Mouse (Mus musculus): ENCODE data around the gene Ifit2. TPM values are rescaled to one million over a fixed set of nuclear protein-coding genes. Genes with fewer than 3 reads are reported as not detected.

Gene Ifit2
- polyA plus RNA-seq (2016; fragmentation: Nextera tagmentation; extraction: Ambion mirVana) = 2.9 and 3.1 TPM in 2 replicates

GRCm38 (mm10) chr19:34550534-34551223, at the start of gene Ifit2:
TSS of gene Ifit2 (plus strand) at chr19:34550694.
- Histone ChIP-seq H3K4me3 (peak within 1 kb of the TSS; percentile 60), H3K4me1 (peaks cover 15% of the 10 kb centered on the region; the same call in 1 of the 2 replicates), H3K36me3 (no peaks in the 10 kb centered on the region), H3K27ac (peak within 1 kb of the TSS; percentile 32; the same call in 1 of the 2 replicates), H3K9ac (peak within 1 kb of the TSS; percentile 46; the same call in 1 of the 2 replicates), H3K27me3 (replicated peaks) (peaks cover 2% of the 10 kb centered on the region; the same call in 1 of the 2 replicates), H3K9me3 (replicated peaks) (no peaks in the 10 kb centered on the region), H3K4me2 (peak within 1 kb of the TSS; percentile 75)
- ATAC-seq = peak; percentile 94
- under 1% methylated on average over 22 of the region's 22 CpGs for WGBS (ENCODE audit: insufficient replicate concordance)

DNA sequence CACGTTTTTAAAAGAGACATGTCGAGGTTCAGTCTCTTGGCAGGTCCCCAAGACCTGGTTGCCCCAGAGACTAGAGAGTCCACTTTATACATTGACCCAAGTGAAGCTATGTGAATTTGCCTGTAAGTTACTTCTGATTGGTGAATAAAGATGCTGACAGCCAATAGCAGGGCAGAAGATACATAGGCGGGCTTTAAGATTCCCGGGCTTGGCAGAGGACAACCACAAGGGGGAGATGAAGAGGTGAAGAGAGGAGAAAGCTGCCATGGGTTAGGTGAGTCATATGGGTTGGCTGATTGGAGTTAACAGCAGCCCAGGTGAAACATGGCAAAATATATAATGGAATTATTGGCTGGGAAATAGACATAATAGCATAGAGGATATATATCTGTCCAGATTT, 49.7 kb upstream of the Ifit2 start:
- H3K9me3 ChIP-seq (replicated peaks) = no peaks in the 10 kb centered on the region
- H3K4me1 ChIP-seq = no peaks in the 10 kb centered on the region
- WGBS (ENCODE audit: insufficient replicate concordance) = 30% methylated on average over 4 of the region's 4 CpGs
- peaks cover 10% of the 10 kb centered on the region; the same call in 1 of the 2 replicates for H3K36me3 ChIP-seq
- no peaks in the 10 kb centered on the region for H3K27me3 ChIP-seq (replicated peaks)
- no peak overlapping the region for H3K27ac ChIP-seq
- no peak overlapping the region for H3K4me2 ChIP-seq
- no peak overlapping the region for H3K4me3 ChIP-seq
- no peak overlapping the region for H3K9ac ChIP-seq
- ATAC-seq = peak; percentile 70

GRCm38 (mm10) chr19:34505161-34505721, 45.3 kb upstream of the Ifit2 start:
- 74% methylated on average over 12 of the region's 12 CpGs for WGBS (ENCODE audit: insufficient replicate concordance)
- no peak overlapping the region for H3K4me3 ChIP-seq
- H3K27ac ChIP-seq = no peak overlapping the region
- no peak for ATAC-seq
- no peak overlapping the region for H3K4me2 ChIP-seq
- no peak overlapping the region for H3K9ac ChIP-seq
- no peaks in the 10 kb centered on the region for H3K27me3 ChIP-seq (replicated peaks)
- peaks cover 41% of the 10 kb centered on the region for H3K36me3 ChIP-seq
- H3K9me3 ChIP-seq (replicated peaks) = no peaks in the 10 kb centered on the region
- no peaks in the 10 kb centered on the region for H3K4me1 ChIP-seq

GRCm38 (mm10) chr19:34510717-34511116, 39.8 kb upstream of the Ifit2 start:
- no peak overlapping the region for H3K27ac ChIP-seq
- no peaks in the 10 kb centered on the region for H3K27me3 ChIP-seq (replicated peaks)
- H3K4me1 ChIP-seq = no peaks in the 10 kb centered on the region
- no peak for ATAC-seq
- H3K4me2 ChIP-seq = no peak overlapping the region
- no peaks in the 10 kb centered on the region for H3K9me3 ChIP-seq (replicated peaks)
- WGBS (ENCODE audit: insufficient replicate concordance) = 76% methylated on average over 5 of the region's 5 CpGs
- H3K36me3 ChIP-seq = peaks cover 37% of the 10 kb centered on the region
- no peak overlapping the region for H3K4me3 ChIP-seq
- no peak overlapping the region for H3K9ac ChIP-seq

- Histone ChIP-seq H3K27ac (peak overlapping the region; percentile 54; the same call in 1 of the 2 replicates), H3K4me3 (no peak overlapping the region), H3K9me3 (replicated peaks) (no peaks in the 10 kb centered on the region), H3K4me2 (no peak overlapping the region), H3K27me3 (replicated peaks) (no peaks in the 10 kb centered on the region), H3K9ac (no peak overlapping the region), H3K4me1 (no peaks in the 10 kb centered on the region), H3K36me3 (peaks cover 29% of the 10 kb centered on the region)
- ATAC-seq = peak; percentile 83
- WGBS (ENCODE audit: insufficient replicate concordance) = 58% methylated on average over 8 of the region's 8 CpGs
These were observed 39.0 kb upstream of the Ifit2 start for GRCm38 (mm10) chr19:34511528-34511927.

- Histone ChIP-seq H3K9me3 (replicated peaks) (no peaks in the 10 kb centered on the region), H3K4me2 (no peak overlapping the region), H3K27me3 (replicated peaks) (no peaks in the 10 kb centered on the region), H3K36me3 (peaks cover 14% of the 10 kb centered on the region; the same call in 1 of the 2 replicates), H3K27ac (no peak overlapping the region), H3K4me1 (no peaks in the 10 kb centered on the region; the same call in 1 of the 2 replicates), H3K9ac (no peak overlapping the region), H3K4me3 (no peak overlapping the region)
- WGBS (ENCODE audit: insufficient replicate concordance) = 22% methylated on average over 3 of the region's 3 CpGs
- ATAC-seq = no peak
These were observed 34.8 kb upstream of the Ifit2 start for GRCm38 (mm10) chr19:34515681-34516080.

- 67% methylated on average over 2 of the region's 2 CpGs for WGBS (ENCODE audit: insufficient replicate concordance)
- Histone ChIP-seq H3K4me3 (no peak overlapping the region), H3K4me2 (no peak overlapping the region), H3K27ac (no peak overlapping the region), H3K9ac (no peak overlapping the region), H3K36me3 (peaks cover 15% of the 10 kb centered on the region; the same call in 1 of the 2 replicates), H3K4me1 (no peaks in the 10 kb centered on the region; the same call in 1 of the 2 replicates), H3K27me3 (replicated peaks) (no peaks in the 10 kb centered on the region), H3K9me3 (replicated peaks) (no peaks in the 10 kb centered on the region)
- no peak for ATAC-seq
These were observed 34.1 kb upstream of the Ifit2 start for GRCm38 (mm10) chr19:34516346-34516745.

DNA sequence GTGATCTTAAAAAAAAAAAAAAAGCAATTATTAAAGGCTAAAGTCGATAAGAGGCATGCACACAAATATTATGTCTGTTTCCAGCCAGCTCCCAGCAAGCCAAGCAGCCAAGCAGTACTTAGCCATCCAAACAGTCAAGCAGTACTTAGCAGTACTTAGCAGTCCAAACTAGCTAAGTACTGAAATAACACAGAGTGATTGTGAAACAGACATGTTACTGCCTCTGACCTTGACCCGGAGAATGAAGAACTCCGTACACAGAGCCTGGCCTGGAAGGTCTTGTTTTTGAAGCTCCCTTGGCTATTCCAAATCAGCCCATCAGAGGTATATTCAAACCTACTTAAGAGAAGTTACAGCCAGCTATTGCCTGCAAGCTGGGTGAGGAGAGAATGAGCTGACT, 33.3 kb upstream of the Ifit2 start:
- Histone ChIP-seq H3K9ac (no peak overlapping the region), H3K27me3 (replicated peaks) (no peaks in the 10 kb centered on the region), H3K4me3 (no peak overlapping the region), H3K27ac (no peak overlapping the region), H3K4me2 (no peak overlapping the region), H3K36me3 (peaks cover 20% of the 10 kb centered on the region; the same call in 1 of the 2 replicates), H3K4me1 (peaks cover 5% of the 10 kb centered on the region; the same call in 1 of the 2 replicates), H3K9me3 (replicated peaks) (no peaks in the 10 kb centered on the region)
- 70% methylated on average over 3 of the region's 3 CpGs for WGBS (ENCODE audit: insufficient replicate concordance)
- ATAC-seq = 0 out of 2 replicates have a peak, but pooled peaks have one; percentile 27

GRCm38 (mm10) chr19:34517812-34518594, 32.5 kb upstream of the Ifit2 start:
- Histone ChIP-seq H3K4me3 (no peak overlapping the region), H3K9ac (no peak overlapping the region), H3K27me3 (replicated peaks) (no peaks in the 10 kb centered on the region), H3K4me2 (no peak overlapping the region), H3K4me1 (peaks cover 5% of the 10 kb centered on the region; the same call in 1 of the 2 replicates), H3K36me3 (peaks cover 20% of the 10 kb centered on the region; the same call in 1 of the 2 replicates), H3K9me3 (replicated peaks) (no peaks in the 10 kb centered on the region), H3K27ac (no peak overlapping the region)
- WGBS (ENCODE audit: insufficient replicate concordance) = 76% methylated on average over 13 of the region's 13 CpGs
- no peak for ATAC-seq

- Histone ChIP-seq H3K36me3 (peaks cover 20% of the 10 kb centered on the region; the same call in 1 of the 2 replicates), H3K4me1 (peaks cover 5% of the 10 kb centered on the region; the same call in 1 of the 2 replicates), H3K27ac (no peak overlapping the region)
These were observed 31.7 kb upstream of the Ifit2 start for GRCm38 (mm10) chr19:34518786-34519185.

DNA sequence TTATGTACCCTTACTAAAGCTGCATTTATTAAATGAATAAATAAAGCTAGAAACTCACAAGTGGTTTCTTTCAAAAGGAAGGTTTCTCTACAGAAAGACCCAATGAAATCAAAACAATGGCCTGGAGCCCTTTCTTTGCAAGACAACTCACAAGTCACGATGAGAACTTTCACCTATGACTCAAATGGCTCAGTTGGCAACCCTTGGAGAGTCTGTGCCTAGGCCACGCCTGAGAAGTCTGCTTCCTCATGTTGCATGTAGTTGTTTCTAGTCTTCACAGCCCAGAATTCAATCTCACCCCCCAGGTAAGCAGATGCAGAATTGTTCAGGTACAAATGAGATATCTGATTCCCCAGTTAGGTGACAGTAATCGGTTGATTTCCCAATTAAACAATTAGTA, 30.8 kb upstream of the Ifit2 start:
- Histone ChIP-seq H3K4me2 (no peak overlapping the region), H3K9ac (no peak overlapping the region), H3K27me3 (replicated peaks) (no peaks in the 10 kb centered on the region), H3K36me3 (peaks cover 20% of the 10 kb centered on the region; the same call in 1 of the 2 replicates), H3K4me3 (no peak overlapping the region), H3K4me1 (peaks cover 8% of the 10 kb centered on the region; the same call in 1 of the 2 replicates), H3K27ac (no peak overlapping the region), H3K9me3 (replicated peaks) (no peaks in the 10 kb centered on the region)
- 71% methylated on average over 3 of the region's 3 CpGs for WGBS (ENCODE audit: insufficient replicate concordance)
- ATAC-seq = no peak

More at GRCm38 (mm10) chr19:34518786-34519185, 31.7 kb upstream of the Ifit2 start:
- no peak overlapping the region for H3K4me2 ChIP-seq
- no peaks in the 10 kb centered on the region for H3K9me3 ChIP-seq (replicated peaks)
- no peak overlapping the region for H3K9ac ChIP-seq
- H3K27me3 ChIP-seq (replicated peaks) = no peaks in the 10 kb centered on the region
- ATAC-seq = no peak
- 62% methylated on average over 3 of the region's 3 CpGs for WGBS (ENCODE audit: insufficient replicate concordance)
- H3K4me3 ChIP-seq = no peak overlapping the region

Measured in liver, embryonic 12.5 days (tissue).